Mouse (Mus musculus) pancreas, adult 10 weeks (tissue): ENCODE results near the gene Olfr1185-ps1. TPM values are rescaled to one million over a fixed set of nuclear protein-coding genes. Genes with fewer than 3 reads are reported as not detected.

Source experiments
- polyA plus RNA-seq: library from polyadenylated mRNA; stranded (reverse); fragments of 350-450 nt; fragmentation: Illumina TruSeq; extraction: RNeasy Lipid Tissue Mini Kit (QIAGEN cat#74804); gene quantifications from one replicate; pipeline ENCODE4 v1.2.3, GENCODE M21; 2015; ENCODE audit warnings: low read depth, low replicate concordance; ENCODE audit not compliant: insufficient read depth

Olfr1185-ps1 gene
- not detected for polyA plus RNA-seq

GRCm38 (mm10) chr2:88493020-88493419 lies at the start of gene Olfr1185-ps1:
Gene Olfr1185-ps1 (plus strand): TSS chr2:88493320.

GRCm38 (mm10) chr2:88449031-88449430 lies 44.1 kb upstream of the Olfr1185-ps1 start, which contains the start of gene Gm13757:
Gene Gm13757 (minus strand): TSS chr2:88449131.

GRCm38 (mm10) chr2:88454567-88454966 lies 38.6 kb upstream of the Olfr1185-ps1 start, which contains the start of gene Olfr1183:
Gene Olfr1183 (plus strand): TSS chr2:88454867.

GRCm38 (mm10) chr2:88483298-88483697 lies 9.8 kb upstream of the Olfr1185-ps1 start, which contains the start of gene Olfr1184:
Gene Olfr1184 (plus strand): TSS chr2:88483598.

GRCm38 (mm10) chr2:88518251-88518650 lies 25.1 kb downstream of the Olfr1185-ps1 start, which contains the start of gene Olfr1186:
Gene Olfr1186 (plus strand): TSS chr2:88518551.

Other genes with a start within 250 kb of the Olfr1185-ps1 start
- gene Olfr1173, start 213.4 kb upstream of the Olfr1185-ps1 start, polyA plus RNA-seq: not detected
- not detected for gene Olfr1174-ps, start 178.2 kb upstream of the Olfr1185-ps1 start, polyA plus RNA-seq
- gene Olfr1175-ps, start 166.1 kb upstream of the Olfr1185-ps1 start, polyA plus RNA-seq: not detected
- gene Olfr1176, start 156.6 kb upstream of the Olfr1185-ps1 start, polyA plus RNA-seq: not detected
- not detected for gene Olfr1177-ps, start 146.8 kb upstream of the Olfr1185-ps1 start, polyA plus RNA-seq
- not detected for gene Olfr1178, start 106.3 kb upstream of the Olfr1185-ps1 start, polyA plus RNA-seq
- gene Olfr1179, start 86.9 kb upstream of the Olfr1185-ps1 start, polyA plus RNA-seq: not detected
- not detected for gene Olfr1180, start 74.2 kb upstream of the Olfr1185-ps1 start, polyA plus RNA-seq
- not detected for gene Olfr1181, start 67.1 kb upstream of the Olfr1185-ps1 start, polyA plus RNA-seq
- not detected for gene Gm13757, start 44.2 kb upstream of the Olfr1185-ps1 start, polyA plus RNA-seq
- not detected for gene Olfr1183, start 38.5 kb upstream of the Olfr1185-ps1 start, polyA plus RNA-seq
- not detected for gene Olfr1184, start 9.7 kb upstream of the Olfr1185-ps1 start, polyA plus RNA-seq
- gene Olfr1186, start 25.2 kb downstream of the Olfr1185-ps1 start, polyA plus RNA-seq: not detected
- gene Olfr1188, start 63.6 kb downstream of the Olfr1185-ps1 start, polyA plus RNA-seq: not detected
- gene Olfr1189, start 93.1 kb downstream of the Olfr1185-ps1 start, polyA plus RNA-seq: not detected
- not detected for gene Olfr1191-ps1, start 147.2 kb downstream of the Olfr1185-ps1 start, polyA plus RNA-seq
- gene Olfr1192-ps1, start 155.2 kb downstream of the Olfr1185-ps1 start, polyA plus RNA-seq: not detected
- gene Olfr1193, start 182.3 kb downstream of the Olfr1185-ps1 start, polyA plus RNA-seq: not detected
- not detected for gene Olfr1195, start 195.9 kb downstream of the Olfr1185-ps1 start, polyA plus RNA-seq
- not detected for gene Olfr1196, start 211.3 kb downstream of the Olfr1185-ps1 start, polyA plus RNA-seq
- gene Olfr1197, start 239.0 kb downstream of the Olfr1185-ps1 start, polyA plus RNA-seq: not detected